Mouse (Mus musculus) hindbrain, embryonic 15.5 days (tissue): Measurements from ENCODE around the gene Ubqln4. TPM values are rescaled to one million over a fixed set of nuclear protein-coding genes. Genes with fewer than 3 reads are reported as not detected.
"Not testable (repeated sequence)": the region's sequence is repeated elsewhere in the genome, so short reads cannot be mapped to it uniquely, and the experiment has no call there.

ENCODE experiments used
- ATAC-seq: fragments of 200-750 bp; cut with Nextera tagmentation; 2 replicates; pipeline ENCODE4 v1.8.0; 2017; ENCODE audit warnings: low read depth, moderate number of reproducible peaks, moderate TSS enrichment; ENCODE audit not compliant: low FRiP score
- H3K27ac ChIP-seq: fragments of 300-500 bp; sonication (generic); replicated peaks from 2 replicates; pipeline ENCODE4 v1.5.1; 2015; ENCODE audit warnings: mild to moderate bottlenecking, inconsistent platforms
- H3K27me3 ChIP-seq: fragments of 300-500 bp; sonication (generic); 2 replicates; pipeline ENCODE4 v1.6.1; 2015; ENCODE audit warnings: control low read depth, inconsistent platforms
- H3K36me3 ChIP-seq: fragments of 300-500 bp; sonication (generic); 2 replicates; pipeline ENCODE4 v1.6.1; 2015; ENCODE audit warnings: control low read depth, inconsistent platforms
- H3K4me1 ChIP-seq: fragments of 300-500 bp; sonication (generic); replicated peaks from 2 replicates; pipeline ENCODE4 v1.6.1; 2015; ENCODE audit warnings: control low read depth, inconsistent platforms
- H3K4me2 ChIP-seq: fragments of 300-500 bp; sonication (generic); 2 replicates; pipeline ENCODE4 v1.6.1; 2015; ENCODE audit warnings: moderate library complexity, mild to moderate bottlenecking, inconsistent platforms
- H3K4me3 ChIP-seq: fragments of 300-500 bp; sonication (generic); 2 replicates; pipeline ENCODE4 v1.5.1; 2015; ENCODE audit warnings: mild to moderate bottlenecking, inconsistent platforms
- H3K9ac ChIP-seq: fragments of 300-500 bp; sonication (generic); 2 replicates; pipeline ENCODE4 v1.6.1; 2015; ENCODE audit warnings: inconsistent platforms
- H3K9me3 ChIP-seq: fragments of 300-500 bp; sonication (generic); 2 replicates; pipeline ENCODE4 v1.6.1; 2016; ENCODE audit warnings: control low read depth, inconsistent platforms
- WGBS: fragments of 180-500 bp; shearing (Covaris S2); methylation state at CpG from one replicate; pipeline ENCODE4 v1.1.7; 2015; 5-methylcytosine and 5-hydroxymethylcytosine counted together
- polyA plus RNA-seq: library from polyadenylated mRNA; unstranded; fragments of >200 nt; fragmentation: Nextera tagmentation; extraction: Ambion mirVana; gene quantifications from 2 replicates; pipeline ENCODE4 v1.2.1, GENCODE M21; 2015

The Ubqln4 gene
- polyA plus RNA-seq, 1 experiment from 2014 or later: 47.7 TPM

DNA sequence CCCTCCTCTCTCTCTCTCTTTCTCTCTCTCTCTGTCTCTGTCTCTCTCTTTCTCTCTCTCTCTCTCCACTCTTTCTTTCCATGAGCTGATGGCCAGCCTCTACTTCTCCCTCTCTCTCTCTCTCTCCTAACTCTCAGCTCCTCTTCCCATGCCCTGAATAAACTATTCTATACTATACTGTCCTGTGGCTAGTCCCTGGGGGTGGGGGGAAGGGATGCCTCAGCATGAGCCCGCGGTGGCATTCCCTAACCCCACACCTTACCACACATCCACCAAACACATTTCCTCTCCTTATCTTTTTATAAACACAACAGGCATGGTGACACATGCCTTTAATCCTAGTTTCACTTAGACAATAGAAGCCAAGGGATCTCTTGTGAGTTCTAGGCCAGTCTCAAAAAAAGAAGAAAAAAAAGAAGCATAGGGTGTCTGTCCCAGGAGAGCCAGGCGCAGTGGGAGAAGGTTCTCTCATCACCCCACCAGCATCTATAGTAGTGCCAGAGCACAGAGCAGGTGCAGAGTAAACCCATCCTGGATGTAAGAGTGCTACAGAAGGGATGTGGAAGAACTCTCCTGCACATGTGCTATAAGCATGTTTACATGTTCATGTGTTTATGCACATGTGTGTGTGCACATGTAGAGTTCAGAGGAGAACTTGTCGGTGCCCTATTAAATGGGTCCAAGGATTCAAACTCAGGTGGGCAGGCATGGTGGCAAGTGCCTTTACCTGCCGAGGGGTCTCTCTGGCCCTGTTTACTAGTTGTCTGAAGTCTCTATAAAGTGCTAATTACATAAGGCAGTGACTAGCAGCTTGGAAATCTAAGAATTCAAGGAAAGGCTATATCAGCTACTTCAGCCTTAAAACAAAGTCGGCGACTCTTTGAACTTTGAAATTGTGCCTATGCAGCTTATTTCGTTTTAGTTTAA, 25.2 kb downstream of the Ubqln4 start:
- Histone ChIP-seq H3K4me2 (peak overlapping the region; percentile 66), H3K9ac (no peak overlapping the region), H3K27ac (no peak overlapping the region), H3K4me3 (peak overlapping the region; percentile 88), H3K4me1 (peaks cover 17% of the 10 kb centered on the region), H3K27me3 (no peaks in the 10 kb centered on the region), H3K36me3 (peaks cover 25% of the 10 kb centered on the region), H3K9me3 (no peaks in the 10 kb centered on the region)
- ATAC-seq: peak; percentile 55
- 52% methylated on average over 8 of the region's 8 CpGs for WGBS

DNA sequence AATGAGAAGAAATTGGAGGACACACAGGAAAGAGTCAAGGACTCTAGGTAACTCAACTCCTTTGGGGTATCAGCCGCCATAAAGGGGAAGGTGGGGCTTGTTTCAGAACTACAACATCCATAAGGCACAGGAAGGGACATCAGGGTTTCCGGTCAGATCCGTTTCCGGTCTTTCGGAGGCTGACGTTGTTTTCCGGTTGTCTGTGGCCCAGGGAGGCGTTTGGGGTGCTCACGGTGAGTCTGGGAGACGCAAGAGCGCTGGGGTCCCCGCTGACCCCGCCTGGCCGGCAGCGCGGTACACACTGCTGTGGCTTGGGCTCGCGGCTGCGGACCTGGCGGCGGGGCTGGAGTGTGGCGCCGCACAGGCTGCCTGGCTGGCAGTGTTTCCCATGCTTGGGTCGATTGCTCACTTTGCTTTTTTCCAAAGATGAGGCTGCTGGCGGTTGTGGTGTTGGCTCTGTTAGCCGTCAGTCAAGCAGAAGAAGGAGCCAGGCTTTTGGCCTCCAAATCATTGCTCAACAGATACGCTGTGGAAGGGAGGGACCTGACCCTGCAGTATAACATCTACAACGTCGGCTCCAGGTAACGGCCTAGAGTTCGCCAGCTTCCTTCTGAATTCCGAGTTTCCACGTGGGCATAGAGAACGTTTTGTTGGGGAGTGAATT, 26.0 kb downstream of the Ubqln4 start:
- peaks cover 31% of the 10 kb centered on the region for H3K36me3 ChIP-seq
- H3K27ac ChIP-seq: peak overlapping the region; percentile 65
- H3K9me3 ChIP-seq: no peaks in the 10 kb centered on the region
- H3K4me1 ChIP-seq: peaks cover 17% of the 10 kb centered on the region
- peak overlapping the region; percentile 91 for H3K9ac ChIP-seq
- peak overlapping the region; percentile 66 for H3K4me2 ChIP-seq
- H3K27me3 ChIP-seq: no peaks in the 10 kb centered on the region
- peak overlapping the region; percentile 88 for H3K4me3 ChIP-seq
- ATAC-seq: peak; percentile 87
- WGBS: under 1% methylated on average over 34 of the region's 34 CpGs

DNA sequence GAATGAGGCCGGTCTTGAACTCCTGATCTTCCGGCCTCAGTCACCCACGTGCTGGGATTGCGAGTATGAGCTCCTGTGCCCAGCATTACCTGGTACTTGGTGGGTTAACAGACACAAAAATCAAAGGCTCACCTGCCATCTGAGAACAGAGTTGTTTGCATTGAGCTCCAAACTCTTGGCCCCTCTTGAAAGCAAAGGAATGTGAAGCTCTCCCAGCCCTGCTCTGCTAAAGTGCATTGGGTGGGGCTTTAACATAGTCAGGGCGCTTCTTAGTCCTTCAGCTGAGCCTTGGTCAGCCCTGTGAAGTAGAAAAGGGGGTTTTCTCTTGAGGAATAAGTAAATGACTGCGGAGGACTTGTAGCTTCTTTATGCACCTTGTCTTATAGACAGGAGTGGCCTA, 32.2 kb downstream of the Ubqln4 start:
- Histone ChIP-seq H3K36me3 (peaks cover 67% of the 10 kb centered on the region), H3K9ac (no peak overlapping the region), H3K27me3 (no peaks in the 10 kb centered on the region), H3K4me3 (no peak overlapping the region), H3K4me1 (peaks cover 5% of the 10 kb centered on the region), H3K4me2 (no peak overlapping the region), H3K27ac (no peak overlapping the region), H3K9me3 (no peaks in the 10 kb centered on the region)
- no peak for ATAC-seq
- WGBS: over 99% methylated on average over 6 of the region's 6 CpGs

GRCm38 (mm10) chr3:88586640-88587039, 33.1 kb downstream of the Ubqln4 start:
- WGBS: 98% methylated on average over 5 of the region's 5 CpGs
- ATAC-seq: no peak
- Histone ChIP-seq H3K9ac (no peak overlapping the region), H3K27ac (no peak overlapping the region), H3K36me3 (peaks cover 63% of the 10 kb centered on the region), H3K4me3 (no peak overlapping the region), H3K27me3 (no peaks in the 10 kb centered on the region), H3K9me3 (no peaks in the 10 kb centered on the region), H3K4me2 (no peak overlapping the region), H3K4me1 (0 out of 2 replicates have a peak, but pooled peaks cover 1% of the 10 kb centered on the region)

GRCm38 (mm10) chr3:88590246-88590645, 36.7 kb downstream of the Ubqln4 start:
- WGBS: 28% methylated on average over 5 of the region's 5 CpGs
- H3K9me3 ChIP-seq: no peaks in the 10 kb centered on the region
- no peak overlapping the region for H3K9ac ChIP-seq

DNA sequence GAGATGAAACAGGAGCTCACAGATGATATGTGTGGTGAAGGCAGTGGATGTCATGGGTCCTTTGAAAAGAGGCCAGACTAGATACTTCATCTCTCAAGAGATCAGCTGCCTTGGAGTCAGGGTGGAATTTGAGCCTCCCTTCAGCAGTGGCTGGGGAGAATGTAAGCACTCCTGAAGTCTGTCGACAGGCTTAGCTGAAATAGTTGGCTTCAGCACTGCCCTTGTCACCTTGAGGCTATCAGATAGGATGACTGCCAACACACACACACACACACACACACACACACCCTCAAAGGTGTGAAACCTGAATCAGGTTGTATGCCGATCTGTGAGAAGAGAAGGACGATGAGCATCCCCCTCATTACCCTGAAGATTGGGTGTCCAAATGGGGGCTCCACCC, 37.5 kb downstream of the Ubqln4 start:
- Histone ChIP-seq H3K4me3 (no peak overlapping the region), H3K27me3 (no peaks in the 10 kb centered on the region), H3K36me3 (peaks cover 29% of the 10 kb centered on the region), H3K4me1 (peaks cover 3% of the 10 kb centered on the region; the same call in 1 of the 2 replicates), H3K27ac (no peak overlapping the region), H3K4me2 (no peak overlapping the region), H3K9ac (no peak overlapping the region), H3K9me3 (no peaks in the 10 kb centered on the region)
- ATAC-seq: 0 out of 2 replicates have a peak, but pooled peaks have one; percentile 9
- WGBS: 69% methylated on average over 3 of the region's 3 CpGs

More at GRCm38 (mm10) chr3:88590246-88590645, 36.7 kb downstream of the Ubqln4 start:
- Histone ChIP-seq H3K27me3 (no peaks in the 10 kb centered on the region), H3K36me3 (peaks cover 36% of the 10 kb centered on the region), H3K4me2 (no peak overlapping the region), H3K4me3 (no peak overlapping the region), H3K27ac (no peak overlapping the region), H3K4me1 (peaks cover 3% of the 10 kb centered on the region; the same call in 1 of the 2 replicates)
- ATAC-seq: no peak

DNA sequence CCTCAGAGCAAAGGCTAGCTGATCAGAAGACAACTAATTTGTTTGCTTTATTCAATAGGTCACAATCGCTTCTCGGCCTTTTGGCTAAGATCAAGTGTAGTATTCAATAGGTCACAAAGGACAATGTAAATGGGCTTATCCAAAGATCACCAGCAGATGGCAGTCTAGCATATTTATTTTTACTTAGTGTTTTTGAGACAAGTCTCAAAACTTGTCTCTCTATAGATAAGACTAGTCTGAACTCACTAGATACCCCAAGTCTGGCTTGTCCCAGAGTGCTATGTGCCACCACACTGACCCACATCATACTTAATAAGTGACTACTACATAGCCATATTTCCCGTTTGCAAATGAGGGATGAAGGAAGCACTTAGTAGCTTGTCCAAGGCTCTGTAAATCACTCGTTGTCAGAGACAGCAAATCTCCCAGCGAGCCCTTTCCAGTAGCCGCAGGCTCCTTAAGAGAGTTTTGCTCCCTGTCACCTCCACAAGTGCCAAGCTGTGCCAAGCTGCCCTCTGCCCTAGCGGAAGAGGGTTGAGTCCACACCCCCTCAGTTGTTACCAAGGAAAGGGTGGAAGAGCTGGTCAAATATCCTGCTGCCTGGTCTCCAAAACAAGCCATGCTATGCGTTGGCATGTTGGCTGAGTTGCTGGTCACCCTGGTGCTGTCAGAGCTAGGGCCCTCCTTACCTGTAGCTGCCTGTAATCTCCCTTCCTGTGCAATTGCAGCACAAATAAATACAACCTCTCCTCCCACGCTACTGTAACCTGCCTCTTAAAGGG, 38.6 kb downstream of the Ubqln4 start:
- WGBS: 31% methylated on average over 9 of the region's 9 CpGs
- no peaks in the 10 kb centered on the region for H3K9me3 ChIP-seq
- no peaks in the 10 kb centered on the region for H3K27me3 ChIP-seq
- peaks cover 19% of the 10 kb centered on the region for H3K36me3 ChIP-seq
- peaks cover 3% of the 10 kb centered on the region; the same call in 1 of the 2 replicates for H3K4me1 ChIP-seq
- ATAC-seq: no peak
- no peak overlapping the region for H3K4me2 ChIP-seq
- H3K4me3 ChIP-seq: no peak overlapping the region
- H3K27ac ChIP-seq: no peak overlapping the region
- H3K9ac ChIP-seq: no peak overlapping the region

- H3K4me3 ChIP-seq: no peak overlapping the region
- no peak overlapping the region for H3K9ac ChIP-seq
- H3K27ac ChIP-seq: no peak overlapping the region
- 78% methylated on average over 10 of the region's 10 CpGs for WGBS
- no peaks in the 10 kb centered on the region for H3K27me3 ChIP-seq
- peaks cover 3% of the 10 kb centered on the region; the same call in 1 of the 2 replicates for H3K4me1 ChIP-seq
- no peaks in the 10 kb centered on the region for H3K9me3 ChIP-seq
- peaks cover 10% of the 10 kb centered on the region for H3K36me3 ChIP-seq
- ATAC-seq: no peak
- H3K4me2 ChIP-seq: no peak overlapping the region
Observed at GRCm38 (mm10) chr3:88592942-88593576, 39.5 kb downstream of the Ubqln4 start.

DNA sequence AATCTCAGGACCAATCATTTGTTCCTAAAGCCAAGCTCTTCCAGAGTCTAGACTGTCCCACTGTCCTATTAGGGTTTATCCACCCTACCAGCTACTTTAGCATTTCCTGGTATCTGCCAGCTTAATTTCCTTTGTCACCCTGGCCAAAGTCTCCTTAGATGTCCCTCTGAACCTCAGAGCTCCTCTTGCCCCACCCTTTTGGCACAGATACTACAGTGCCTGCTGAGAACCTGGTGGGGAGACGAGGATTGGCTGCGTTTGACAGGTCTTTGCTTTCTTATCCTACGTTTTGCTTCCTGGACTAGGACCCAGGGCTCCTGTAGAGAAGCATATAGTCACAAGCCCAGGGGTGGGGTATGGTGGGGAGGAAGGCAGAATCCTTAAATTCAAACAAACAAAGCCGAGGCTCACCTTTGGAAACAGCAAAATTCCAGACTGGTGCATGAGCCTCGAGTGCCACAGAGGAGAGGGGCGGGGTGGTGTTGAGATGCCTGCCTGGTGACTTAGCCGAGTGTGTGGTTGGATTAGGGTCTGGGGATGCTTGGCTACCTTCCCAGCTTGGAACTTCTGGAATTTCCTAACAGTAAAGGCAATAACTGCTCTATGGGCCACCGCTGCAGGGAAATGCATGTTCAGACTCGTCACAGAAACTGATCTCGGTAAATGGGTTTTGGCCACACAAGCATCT, 40.5 kb downstream of the Ubqln4 start:
- H3K4me3 ChIP-seq: no peak overlapping the region
- no peak for ATAC-seq
- WGBS: 70% methylated on average over 10 of the region's 10 CpGs
- no peak overlapping the region for H3K9ac ChIP-seq
- H3K9me3 ChIP-seq: no peaks in the 10 kb centered on the region
- no peak overlapping the region for H3K4me2 ChIP-seq
- peaks cover 3% of the 10 kb centered on the region; the same call in 1 of the 2 replicates for H3K4me1 ChIP-seq
- H3K36me3 ChIP-seq: 0 out of 2 replicates have a peak, but pooled peaks cover 3% of the 10 kb centered on the region
- H3K27me3 ChIP-seq: no peaks in the 10 kb centered on the region
- H3K27ac ChIP-seq: no peak overlapping the region

GRCm38 (mm10) chr3:88596547-88596946, 43.0 kb downstream of the Ubqln4 start:
- H3K27ac ChIP-seq, H3K9me3 ChIP-seq, H3K9ac ChIP-seq, H3K4me1 ChIP-seq, H3K4me2 ChIP-seq, H3K27me3 ChIP-seq, H3K36me3 ChIP-seq, H3K4me3 ChIP-seq, ATAC-seq: not testable (repeated sequence)
- WGBS: 78% methylated on average over 4 of the region's 4 CpGs

DNA sequence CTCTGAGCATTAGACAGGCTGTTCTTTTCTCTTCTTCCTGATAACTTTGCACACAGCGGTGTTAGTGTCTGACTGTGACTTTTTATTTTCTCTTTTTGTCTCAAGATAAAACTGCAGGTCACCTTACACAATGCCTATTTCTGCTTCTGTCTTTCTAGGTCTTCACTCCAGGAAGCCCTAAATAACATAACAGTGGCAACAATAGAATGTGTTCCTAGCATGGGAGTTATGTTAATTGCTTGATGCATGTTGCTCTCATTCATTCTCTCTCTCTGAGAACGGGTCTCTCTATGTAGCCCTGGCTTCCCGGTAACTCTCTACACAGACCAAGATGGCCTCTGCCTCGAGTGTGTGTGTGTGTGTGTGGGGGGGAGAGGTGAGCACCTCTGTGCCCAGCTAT, 48.9 kb downstream of the Ubqln4 start:
- Histone ChIP-seq H3K9ac (no peak overlapping the region), H3K9me3 (no peaks in the 10 kb centered on the region), H3K4me1 (peaks cover 9% of the 10 kb centered on the region; the same call in 1 of the 2 replicates), H3K27ac (no peak overlapping the region), H3K4me2 (no peak overlapping the region), H3K4me3 (no peak overlapping the region), H3K36me3 (no peaks in the 10 kb centered on the region), H3K27me3 (no peaks in the 10 kb centered on the region)
- 70% methylated on average over 4 of the region's 4 CpGs for WGBS
- no peak for ATAC-seq
